ENCODE assay signal across 9 mouse cellular contexts in genomic region chr9:120866709-120867108, GRCm38 (mm10).
DNase-seq lines count a peak whose midpoint lies in the region; ATAC-seq and TF ChIP-seq lines count a peak whose summit lies in the region.
"Had no signal": no experiment of that assay in that cellular context is flagged by ENCODE, and none has a peak within 500 bp of the region (broad histone marks: within the 10 kb centered on the region; RNA-seq: fewer than 3 reads in every experiment).

No protein-coding gene starts in this region.

- H3K9me3 ChIP-seq in forebrain, embryonic 12.5 days, result no peaks in the 10 kb centered on the region
- H3K9me3 ChIP-seq in hindbrain, postnatal 0 days (ENCODE audit: low read length), result no peaks in the 10 kb centered on the region
- no peaks in the 10 kb centered on the region for H3K9me3 ChIP-seq in megakaryocyte, embryonic 14.5 days
- no peaks in the 10 kb centered on the region for H3K9me3 ChIP-seq in stomach, embryonic 16.5 days (replicated peaks; ENCODE audit: control insufficient read depth, low read length)

- peaks cover 45% of the 10 kb centered on the region for H3K4me1 ChIP-seq in bone marrow macrophage, adult 2 months (ENCODE audit: control insufficient read depth, insufficient read depth, low read length)
- H3K4me1 ChIP-seq in forebrain, embryonic 12.5 days, result peaks cover 53% of the 10 kb centered on the region
- H3K4me1 ChIP-seq in hindbrain, postnatal 0 days (ENCODE audit: insufficient read depth, low read length), result peaks cover 30% of the 10 kb centered on the region
- H3K4me1 ChIP-seq in megakaryocyte, embryonic 14.5 days, result peaks cover 51% of the 10 kb centered on the region
- H3K4me1 ChIP-seq in stomach, embryonic 16.5 days (ENCODE audit: control insufficient read depth, insufficient read depth, low read length), result peaks cover 14% of the 10 kb centered on the region

- H3K4me3 ChIP-seq in bone marrow macrophage, adult 2 months (ENCODE audit: insufficient read depth, low read length), result no peak overlapping the region
- no peak overlapping the region for H3K4me3 ChIP-seq in forebrain, embryonic 12.5 days (replicated peaks)
- H3K4me3 ChIP-seq in hindbrain, postnatal 0 days (ENCODE audit: low read length), result no peak overlapping the region
- H3K4me3 ChIP-seq in megakaryocyte, embryonic 14.5 days (replicated peaks), result peak overlapping the region; percentile 62
- no peak overlapping the region for H3K4me3 ChIP-seq in stomach, embryonic 16.5 days (replicated peaks; ENCODE audit: low read length)
- H3K4me3 ChIP-seq: heart, adult 2 months had no signal

- H3K4me2 ChIP-seq in forebrain, embryonic 12.5 days, result no peak overlapping the region
- H3K4me2 ChIP-seq in hindbrain, postnatal 0 days (ENCODE audit: low read depth, low read length), result no peak overlapping the region
- no peak overlapping the region for H3K4me2 ChIP-seq in stomach, embryonic 16.5 days (ENCODE audit: low read depth, low read length)

- no peak overlapping the region; the same call in 1 of the 2 replicates for H3K9ac ChIP-seq in forebrain, embryonic 12.5 days
- no peak overlapping the region for H3K9ac ChIP-seq in hindbrain, postnatal 0 days (replicated peaks; ENCODE audit: low read length)
- no peak overlapping the region for H3K9ac ChIP-seq in stomach, embryonic 16.5 days (ENCODE audit: low read length)

- 26% methylated on average over 4 of the region's 4 CpGs for WGBS in forebrain, embryonic 12.5 days
- 32% methylated on average over 4 of the region's 4 CpGs for WGBS in hindbrain, postnatal 0 days
- WGBS in stomach, embryonic 16.5 days, result 28% methylated on average over 4 of the region's 4 CpGs

- ATAC-seq in forebrain, embryonic 12.5 days (ENCODE audit: low FRiP score), result peak; percentile 45; the same call in 1 of the 2 replicates
- peak; percentile 79 for ATAC-seq in hindbrain, postnatal 0 days
- peak; percentile 44; the same call in 1 of the 2 replicates for ATAC-seq in stomach, embryonic 16.5 days (ENCODE audit: insufficient read depth, low FRiP score)

- DNase-seq in ovary, adult 18-20 months (ENCODE audit: low spot score), result peak; percentile 56
- no peak for DNase-seq in ovary, postnatal 14 days (ENCODE audit: low spot score)
- DNase-seq in hindbrain, postnatal 0 days (ENCODE audit: low spot score), result peak; percentile 88
- DNase-seq in frontal cortex, adult 2 months (ENCODE audit: extremely low spot score in 1 of 2, low spot score in 1 of 2), result no peak

- TF ChIP-seq CTCF in bone marrow macrophage, adult 2 months (IDR thresholded peaks at IDR 0.05; ENCODE audit: low read depth, low read length), result no peak
- TF ChIP-seq CTCF in hindbrain, postnatal 0 days (IDR thresholded peaks at IDR 0.05; ENCODE audit: low read depth), result no peak

- H3K36me3 ChIP-seq in forebrain, embryonic 12.5 days (replicated peaks), result no peaks in the 10 kb centered on the region
- H3K36me3 ChIP-seq in hindbrain, postnatal 0 days (ENCODE audit: insufficient read depth, low read length), result no peaks in the 10 kb centered on the region
- no peaks in the 10 kb centered on the region for H3K36me3 ChIP-seq in megakaryocyte, embryonic 14.5 days (replicated peaks; ENCODE audit: low read length)
- H3K36me3 ChIP-seq in stomach, embryonic 16.5 days (ENCODE audit: control insufficient read depth, insufficient read depth, low read length), result no peaks in the 10 kb centered on the region

- H3K27me3 ChIP-seq in forebrain, embryonic 12.5 days, result no peaks in the 10 kb centered on the region
- no peaks in the 10 kb centered on the region for H3K27me3 ChIP-seq in hindbrain, postnatal 0 days (ENCODE audit: insufficient read depth, low read length)
- peaks cover 39% of the 10 kb centered on the region for H3K27me3 ChIP-seq in megakaryocyte, embryonic 14.5 days (replicated peaks)
- H3K27me3 ChIP-seq in stomach, embryonic 16.5 days (ENCODE audit: control insufficient read depth, insufficient read depth, low read length), result no peaks in the 10 kb centered on the region

- no peak for TF ChIP-seq POLR2A in bone marrow macrophage, adult 2 months (IDR thresholded peaks at IDR 0.05; ENCODE audit: borderline replicate concordance, low read depth, low read length)

- peak overlapping the region; percentile 73 for H3K27ac ChIP-seq in bone marrow macrophage, adult 2 months (ENCODE audit: insufficient read depth, low read depth, low read length)
- peak overlapping the region; percentile 66 for H3K27ac ChIP-seq in forebrain, embryonic 12.5 days
- 0 out of 2 replicates have a peak overlapping the region, but pooled peaks have one; percentile 45 for H3K27ac ChIP-seq in hindbrain, postnatal 0 days
- H3K27ac ChIP-seq in stomach, embryonic 16.5 days (ENCODE audit: low read length), result 0 out of 2 replicates have a peak overlapping the region, but pooled peaks have one; percentile 3
- H3K27ac ChIP-seq: heart, adult 2 months had no signal

Comparison
In these comparisons a context has a peak if more than half of its experiments do, and no peak if none do; other contexts are left out.
1. DNase-seq: peak in ovary, adult 18-20 months (single experiment) and hindbrain, postnatal 0 days (single experiment); none in ovary, postnatal 14 days (single experiment) and frontal cortex, adult 2 months (0 of 2).
2. H3K27ac ChIP-seq: peak in every context shown above with its lines; median percentile 73 in bone marrow macrophage, adult 2 months; 66 in forebrain, embryonic 12.5 days; 45 in hindbrain, postnatal 0 days; 3 in stomach, embryonic 16.5 days.
3. Peak in every context shown above with its lines, with median percentiles within 50 percentile points of each other: ATAC-seq.